Mouse (Mus musculus) spleen, adult 2 months (tissue): Measurements from ENCODE around the gene Itgb5. TPM values are rescaled to one million over a fixed set of nuclear protein-coding genes. Genes with fewer than 3 reads are reported as not detected.
A peak's percentile ranks its signal among the peaks of the same experiment; 100 is the strongest.

Experiments
- DNase-seq, 2 experiments: peaks; one replicate each; pipeline versions ENCODE4 v3.0.0 to v3.0.0-alpha.2; 2012 to 2021; ENCODE audit warnings: low spot score in 2 of 2, low read depth in 1 of 2
- H3K27ac ChIP-seq: fragments of 200-500 bp; 2 replicates; pipeline ENCODE4 v1.5.1; 2012; ENCODE audit warnings: low read length, inconsistent platforms; ENCODE audit not compliant: insufficient read depth
- H3K27me3 ChIP-seq: fragments of 200-500 bp; 2 replicates; pipeline ENCODE4 v1.6.1; 2012; ENCODE audit warnings: mild to moderate bottlenecking, moderate library complexity, low read length, inconsistent platforms; ENCODE audit not compliant: control insufficient read depth, insufficient read depth
- H3K36me3 ChIP-seq: fragments of 200-500 bp; 2 replicates; pipeline ENCODE4 v1.6.1; 2012; ENCODE audit warnings: mild to moderate bottlenecking, low read length, inconsistent platforms; ENCODE audit not compliant: control insufficient read depth, insufficient read depth
- H3K4me1 ChIP-seq: fragments of 200-500 bp; 2 replicates; pipeline ENCODE4 v1.6.1; 2011; ENCODE audit warnings: inconsistent platforms; ENCODE audit not compliant: control insufficient read depth, insufficient read depth, insufficient read length
- H3K4me3 ChIP-seq: fragments of 200-500 bp; 2 replicates; pipeline ENCODE4 v1.5.1; 2011; ENCODE audit warnings: mild to moderate bottlenecking, inconsistent platforms; ENCODE audit not compliant: insufficient read depth, insufficient read length; ENCODE audit errors: extremely low read depth
- CTCF ChIP-seq: fragments of 200-500 bp; IDR thresholded peaks from 2 replicates; pipeline ENCODE4 v1.5.1; 2011; ENCODE audit warnings: mild to moderate bottlenecking, inconsistent platforms; ENCODE audit not compliant: insufficient read depth, insufficient read length, insufficient replicate concordance; ENCODE audit errors: extremely low read depth
- POLR2A ChIP-seq: fragments of 200-500 bp; IDR thresholded peaks from 2 replicates; pipeline ENCODE4 v1.6.1; 2011; ENCODE audit warnings: low read depth, low read length, inconsistent platforms
- WGBS: fragments of 180-500 bp; shearing (Covaris S2); methylation state at CpG from one replicate; pipeline ENCODE4 v1.1.7; 2018; 5-methylcytosine and 5-hydroxymethylcytosine counted together
- polyA plus RNA-seq: library from polyadenylated mRNA; depleted of rRNA; stranded (reverse); fragments of >200 nt; gene quantifications from 2 replicates; pipeline ENCODE4 v1.2.3, GENCODE M21; 2012

Itgb5 gene
- polyA plus RNA-seq, 1 experiment, result 36.4 TPM

- Histone ChIP-seq H3K4me3 (no peak overlapping the region), H3K27ac (no peak overlapping the region), H3K36me3 (no peaks in the 10 kb centered on the region), H3K4me1 (peaks cover 3% of the 10 kb centered on the region), H3K27me3 (no peaks in the 10 kb centered on the region)
- WGBS, result 93% methylated on average over 5 of the region's 5 CpGs
- DNase-seq, result no peak
- no peak for TF ChIP-seq CTCF
- TF ChIP-seq POLR2A, result no peak
Measured at GRCm38 (mm10) chr16:33884201-33884600, 54.7 kb downstream of the Itgb5 start.

GRCm38 (mm10) chr16:33885021-33885471, 55.6 kb downstream of the Itgb5 start:
- 57% methylated on average over 11 of the region's 11 CpGs for WGBS
- H3K4me1 ChIP-seq, result peaks cover 3% of the 10 kb centered on the region
- H3K27me3 ChIP-seq, result no peaks in the 10 kb centered on the region
- H3K4me3 ChIP-seq, result no peak overlapping the region
- peak in 1 of 2 experiments; percentile 37 for DNase-seq
- no peak overlapping the region for H3K27ac ChIP-seq
- TF ChIP-seq POLR2A, result no peak
- TF ChIP-seq CTCF, result no peak
- no peaks in the 10 kb centered on the region for H3K36me3 ChIP-seq

GRCm38 (mm10) chr16:33885671-33886328, 56.3 kb downstream of the Itgb5 start:
- Histone ChIP-seq H3K27ac (no peak overlapping the region), H3K4me3 (no peak overlapping the region), H3K27me3 (no peaks in the 10 kb centered on the region), H3K36me3 (no peaks in the 10 kb centered on the region), H3K4me1 (peaks cover 3% of the 10 kb centered on the region)
- TF ChIP-seq POLR2A, result no peak
- no peak for TF ChIP-seq CTCF
- WGBS, result 68% methylated on average over 14 of the region's 14 CpGs
- DNase-seq, result peak in 1 of 2 experiments; percentile 12

- 27% methylated on average over 6 of the region's 6 CpGs for WGBS
- TF ChIP-seq CTCF (no peak), POLR2A (no peak)
- Histone ChIP-seq H3K27ac (no peak overlapping the region), H3K36me3 (no peaks in the 10 kb centered on the region), H3K4me3 (no peak overlapping the region), H3K27me3 (no peaks in the 10 kb centered on the region), H3K4me1 (peaks cover 3% of the 10 kb centered on the region)
- no peak for DNase-seq
Measured at GRCm38 (mm10) chr16:33886665-33887064, 57.2 kb downstream of the Itgb5 start.

- Histone ChIP-seq H3K36me3 (no peaks in the 10 kb centered on the region), H3K4me1 (peaks cover 6% of the 10 kb centered on the region), H3K27ac (no peak overlapping the region), H3K27me3 (no peaks in the 10 kb centered on the region), H3K4me3 (no peak overlapping the region)
- TF ChIP-seq CTCF (no peak), POLR2A (no peak)
- no peak for DNase-seq
- WGBS, result 85% methylated on average over 2 of the region's 2 CpGs
Measured at GRCm38 (mm10) chr16:33887981-33888380, 58.5 kb downstream of the Itgb5 start.

GRCm38 (mm10) chr16:33889000-33889607, 59.6 kb downstream of the Itgb5 start:
- Histone ChIP-seq H3K36me3 (no peaks in the 10 kb centered on the region), H3K4me1 (peaks cover 6% of the 10 kb centered on the region), H3K27me3 (no peaks in the 10 kb centered on the region), H3K27ac (no peak overlapping the region), H3K4me3 (no peak overlapping the region)
- no peak for DNase-seq
- WGBS, result 90% methylated on average over 13 of the region's 13 CpGs
- TF ChIP-seq CTCF, result no peak
- TF ChIP-seq POLR2A, result no peak

GRCm38 (mm10) chr16:33891099-33891498, 61.6 kb downstream of the Itgb5 start:
- Histone ChIP-seq H3K27ac (no peak overlapping the region), H3K4me1 (peaks cover 6% of the 10 kb centered on the region), H3K4me3 (no peak overlapping the region), H3K36me3 (no peaks in the 10 kb centered on the region), H3K27me3 (no peaks in the 10 kb centered on the region)
- DNase-seq, result no peak
- TF ChIP-seq POLR2A (no peak), CTCF (no peak)
- 85% methylated on average over 8 of the region's 8 CpGs for WGBS
